Mouse (Mus musculus) testis, postnatal 10 days (tissue): Measurements from ENCODE around the gene Hic1.

Source experiments
- DNase-seq: peaks from one replicate; pipeline ENCODE4 v3.0.0; 2021; ENCODE audit warnings: low spot score

Gene Hic1

DNA sequence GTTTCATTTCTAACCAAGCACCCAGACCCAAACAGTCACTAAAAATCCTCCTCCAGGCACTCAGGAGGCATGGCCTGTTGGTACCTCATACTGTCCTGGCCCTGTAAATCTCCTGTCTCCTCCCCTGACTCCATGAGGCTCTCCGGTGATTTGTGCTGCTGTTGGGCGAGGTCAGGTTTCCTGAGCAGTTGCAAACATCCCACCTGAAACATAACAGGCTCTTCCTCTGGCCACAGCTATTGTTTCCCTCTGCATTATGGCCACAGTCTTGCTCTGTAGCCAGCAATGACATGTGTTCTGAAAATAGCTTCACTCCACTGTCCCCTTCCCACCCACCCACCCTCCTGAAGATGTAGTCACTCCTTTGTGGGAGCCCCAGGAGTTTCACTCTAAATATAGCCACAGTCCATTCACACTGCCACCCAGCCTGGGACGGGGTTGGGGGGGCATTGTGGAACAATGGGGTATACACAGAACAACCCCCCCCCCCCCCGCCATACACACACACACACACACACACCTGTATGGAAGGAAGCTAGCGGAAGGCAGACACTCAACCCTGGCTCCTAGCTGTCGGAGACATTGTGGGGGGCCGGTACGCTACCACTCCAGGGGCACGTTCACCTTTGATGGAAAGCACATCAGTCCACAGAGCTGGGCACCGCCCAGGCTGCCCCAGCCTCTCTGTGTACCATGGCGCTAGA, 20.8 kb downstream of the Hic1 start:
- DNase-seq = peak; percentile 39

- DNase-seq = peak; percentile 45
Measured at GRCm38 (mm10) chr11:75147846-75148168, 21.5 kb downstream of the Hic1 start.

DNA sequence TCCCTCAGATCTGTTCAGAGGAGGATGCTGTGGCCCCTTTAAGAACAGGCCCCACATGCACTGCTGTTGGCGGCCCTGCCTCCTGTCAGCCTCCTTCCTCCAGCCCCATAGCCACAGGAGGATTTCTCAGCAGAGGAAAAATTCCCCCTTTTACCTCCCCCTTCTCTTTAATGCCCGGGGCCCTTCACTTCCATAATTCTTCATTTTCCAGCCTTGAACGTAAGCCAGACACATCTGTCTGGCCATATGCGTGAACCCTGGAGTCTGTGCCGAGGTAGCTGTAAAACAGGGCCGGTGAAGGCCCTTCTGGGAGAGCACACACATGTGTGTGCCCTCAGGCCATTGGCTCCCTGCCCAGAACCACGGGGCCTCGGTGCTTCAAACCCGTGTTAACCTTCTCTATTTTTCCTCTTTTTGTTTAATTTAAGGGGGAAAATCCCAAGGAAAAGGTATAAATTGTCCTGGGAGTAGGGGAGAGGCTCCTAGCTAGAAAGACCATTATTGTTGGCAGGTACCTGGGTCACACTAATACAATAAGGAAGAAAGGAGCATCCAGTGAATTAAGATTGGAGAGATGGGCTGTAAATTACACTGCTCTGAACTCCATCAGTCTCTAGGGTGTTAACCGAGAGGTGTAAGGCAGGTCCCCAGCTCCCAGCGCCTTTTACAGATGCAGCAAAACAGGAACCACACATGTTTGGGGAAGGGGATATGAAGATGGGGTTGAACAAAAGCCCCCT, 22.0 kb downstream of the Hic1 start:
- DNase-seq = peak; percentile 73

GRCm38 (mm10) chr11:75145841-75146240, 23.5 kb downstream of the Hic1 start:
- no peak for DNase-seq

GRCm38 (mm10) chr11:75142749-75143148, 26.6 kb downstream of the Hic1 start:
- DNase-seq = no peak

DNA sequence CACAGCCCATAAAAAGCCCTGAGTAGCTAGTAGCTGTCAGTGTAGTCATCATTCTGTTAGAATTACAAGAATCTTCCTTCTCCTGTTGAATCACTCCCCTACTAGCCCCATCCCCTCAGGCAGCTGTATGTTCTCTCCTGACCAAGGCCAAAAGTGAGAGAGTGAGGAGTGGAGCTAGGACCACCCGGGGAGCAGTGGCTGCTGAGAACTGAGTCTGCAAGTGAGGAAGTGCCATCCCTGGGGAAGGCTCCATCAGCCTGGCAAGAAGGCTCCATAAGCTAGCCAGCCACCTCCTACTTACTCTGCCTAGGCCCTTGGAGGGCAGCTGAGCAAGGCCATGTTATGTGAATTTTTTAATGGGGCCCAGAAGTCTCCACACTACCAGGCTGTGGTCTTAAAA, 27.4 kb downstream of the Hic1 start:
- no peak for DNase-seq

DNA sequence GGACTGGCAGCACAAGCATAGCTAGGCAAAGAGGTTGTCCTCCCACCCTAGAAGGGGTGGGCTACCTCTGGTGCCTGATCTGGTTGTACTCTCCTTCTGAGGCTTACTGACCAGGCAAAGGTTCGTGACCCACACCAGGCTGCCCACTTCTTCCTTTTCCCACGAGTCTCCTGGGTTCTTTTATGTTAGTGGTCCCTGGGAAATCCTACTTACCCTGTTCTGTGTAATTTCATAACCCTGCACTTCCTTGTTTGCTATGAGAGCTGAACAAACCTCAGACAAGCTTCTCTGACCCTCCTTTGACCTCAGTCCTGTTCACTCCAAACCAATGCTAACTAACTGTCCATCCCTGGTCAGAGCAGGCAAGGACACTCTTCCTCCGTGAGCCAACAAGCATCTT, 28.3 kb downstream of the Hic1 start:
- DNase-seq = no peak

DNA sequence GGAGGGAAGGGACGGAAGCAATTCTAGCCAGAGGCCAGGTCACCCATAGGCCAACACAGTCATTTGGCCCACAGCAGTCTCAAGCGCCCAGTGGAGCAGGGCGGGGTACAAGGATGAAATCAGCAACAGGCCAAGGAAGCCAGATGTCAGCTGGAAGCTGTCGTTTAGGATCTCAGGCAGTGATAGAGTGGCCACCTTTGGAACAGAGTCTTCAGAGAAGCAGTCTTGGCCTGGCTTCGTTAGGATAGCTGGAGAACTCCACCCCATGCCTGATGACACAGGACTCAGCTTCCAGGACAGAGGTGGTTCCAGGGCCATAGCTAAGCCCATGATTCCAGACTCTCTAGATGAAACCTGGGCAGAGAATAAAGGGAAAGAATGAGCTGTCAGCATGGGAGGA, 28.9 kb downstream of the Hic1 start:
- DNase-seq = no peak

GRCm38 (mm10) chr11:75139122-75139963, 30.0 kb downstream of the Hic1 start:
- peak; percentile 71 for DNase-seq

GRCm38 (mm10) chr11:75136666-75137398, 32.5 kb downstream of the Hic1 start:
- DNase-seq = no peak

DNA sequence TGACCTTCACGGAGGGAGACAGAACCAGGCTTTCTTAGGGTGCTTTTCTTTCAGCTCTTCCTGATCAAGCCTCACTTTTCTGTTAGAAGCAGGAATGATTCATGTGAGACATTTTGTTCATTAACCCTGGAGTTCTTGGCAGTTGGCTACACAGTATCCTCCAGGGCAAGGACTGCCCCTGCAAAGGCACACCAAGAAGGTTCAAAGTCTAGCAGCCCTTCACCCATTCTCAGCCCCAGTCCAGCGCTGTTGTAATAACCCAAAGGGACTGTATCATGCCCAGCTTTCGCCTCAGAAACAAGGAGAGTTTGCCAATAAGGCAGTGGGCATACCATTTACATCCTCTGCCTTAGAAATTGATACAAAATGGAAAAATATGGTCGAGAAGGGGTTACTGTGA, 34.0 kb downstream of the Hic1 start:
- no peak for DNase-seq

DNA sequence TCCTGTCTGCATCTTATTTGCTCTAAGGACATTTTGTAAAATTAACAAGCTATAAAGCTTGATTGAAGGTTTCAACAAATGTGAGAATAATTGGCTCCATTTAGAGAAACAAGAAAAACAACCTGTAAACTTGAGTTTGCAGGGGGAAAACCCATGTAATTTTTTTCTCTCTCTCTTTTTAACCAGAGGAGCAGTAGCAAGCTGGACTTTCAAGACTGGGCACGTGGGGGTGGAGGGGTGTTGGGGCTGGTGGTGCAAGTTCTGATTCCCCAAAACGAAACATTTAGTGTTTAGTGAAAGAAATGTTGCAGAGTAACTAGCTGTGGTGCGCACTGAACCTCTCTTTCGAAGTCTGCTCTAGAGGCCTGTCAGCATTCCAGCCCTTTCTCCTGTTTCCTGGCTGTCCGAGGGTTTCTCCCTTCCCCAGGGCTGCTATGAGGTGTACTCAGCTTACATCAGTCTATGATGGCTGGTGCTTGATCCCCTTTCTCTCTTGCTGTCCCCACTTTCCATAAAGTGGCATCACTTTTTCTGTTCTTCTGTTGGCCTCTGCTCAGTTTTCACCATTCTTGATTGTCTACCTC, 34.7 kb downstream of the Hic1 start:
- DNase-seq = no peak

GRCm38 (mm10) chr11:75133951-75134350, 35.4 kb downstream of the Hic1 start:
- DNase-seq = peak; percentile 66

GRCm38 (mm10) chr11:75133391-75133790, 35.9 kb downstream of the Hic1 start:
- DNase-seq = no peak

DNA sequence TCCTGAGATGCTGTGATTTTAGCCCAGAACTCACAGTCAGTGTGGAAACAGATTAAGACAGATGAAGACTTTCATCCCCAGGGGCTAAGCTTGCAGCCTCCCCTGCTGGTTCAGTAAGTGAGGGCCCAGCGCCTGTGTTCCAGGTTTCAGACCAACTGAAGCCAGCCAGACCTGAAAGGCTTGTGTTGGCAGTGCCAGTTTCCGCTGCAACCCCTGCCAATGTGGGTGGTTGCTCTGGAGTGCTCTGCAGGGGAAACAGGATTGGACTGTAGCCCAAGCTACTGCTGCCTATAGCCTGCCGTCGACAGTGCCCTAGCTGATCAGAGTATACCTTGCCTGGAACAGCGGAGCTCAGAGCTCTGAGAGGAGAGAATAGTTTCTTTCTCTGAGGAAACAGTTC, 37.0 kb downstream of the Hic1 start:
- DNase-seq = no peak

DNA sequence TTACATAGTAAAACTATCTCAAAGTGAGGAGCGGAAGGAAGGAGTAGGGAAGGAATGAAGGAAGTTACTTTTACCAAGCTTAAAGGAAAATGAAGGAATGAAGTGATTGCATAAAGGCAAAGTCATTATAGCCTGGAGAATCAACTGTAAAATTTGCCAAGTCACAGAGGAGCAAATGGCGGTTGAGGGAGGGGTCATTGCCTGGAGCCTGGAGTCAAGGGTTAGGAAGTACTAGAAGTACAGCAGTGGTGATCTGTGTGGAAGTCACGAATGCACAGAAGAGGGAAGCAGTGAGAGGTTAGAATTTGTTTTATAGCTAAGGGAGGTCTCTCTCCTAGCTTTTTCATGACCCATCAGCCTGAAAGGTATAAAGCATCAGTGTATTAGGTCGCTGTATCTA, 38.0 kb downstream of the Hic1 start:
- no peak for DNase-seq

DNA sequence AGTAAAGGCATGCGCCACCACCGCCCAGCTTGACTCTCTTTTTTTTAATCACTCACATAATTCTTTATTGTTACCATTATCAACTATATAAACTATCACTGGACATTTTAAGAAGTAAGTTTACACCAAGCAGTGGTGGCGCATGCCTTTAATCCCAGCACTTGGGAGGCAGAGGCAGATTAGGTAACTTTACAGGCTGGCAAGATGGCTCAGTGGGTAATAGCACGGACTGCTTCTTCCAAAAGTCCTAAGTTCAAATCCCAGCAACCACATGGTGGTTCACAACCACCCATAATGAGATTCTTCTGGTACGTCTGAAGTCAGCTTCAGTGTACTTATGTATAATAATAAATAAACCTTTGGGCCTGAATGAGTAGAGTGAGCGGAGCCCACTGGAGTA, 39.8 kb downstream of the Hic1 start:
- no peak for DNase-seq

DNA sequence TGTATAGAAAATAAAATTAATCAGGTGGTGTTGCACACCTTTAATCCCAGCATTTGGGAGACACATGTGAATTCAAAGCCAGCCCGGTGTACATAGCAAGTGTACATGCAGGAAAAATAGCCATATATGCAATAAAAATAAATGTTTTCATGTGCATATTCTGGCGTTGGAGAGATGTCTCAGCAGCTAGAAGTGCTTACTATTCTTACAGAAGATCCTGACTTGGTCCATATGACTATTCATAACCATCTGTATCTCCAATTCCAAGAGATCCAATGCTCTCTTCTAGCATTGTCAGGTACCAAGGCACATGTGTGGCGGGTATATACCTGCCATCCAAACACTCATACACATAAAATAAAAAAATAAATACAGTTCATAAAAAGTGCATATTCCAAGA, 42.9 kb downstream of the Hic1 start:
- DNase-seq = no peak

DNA sequence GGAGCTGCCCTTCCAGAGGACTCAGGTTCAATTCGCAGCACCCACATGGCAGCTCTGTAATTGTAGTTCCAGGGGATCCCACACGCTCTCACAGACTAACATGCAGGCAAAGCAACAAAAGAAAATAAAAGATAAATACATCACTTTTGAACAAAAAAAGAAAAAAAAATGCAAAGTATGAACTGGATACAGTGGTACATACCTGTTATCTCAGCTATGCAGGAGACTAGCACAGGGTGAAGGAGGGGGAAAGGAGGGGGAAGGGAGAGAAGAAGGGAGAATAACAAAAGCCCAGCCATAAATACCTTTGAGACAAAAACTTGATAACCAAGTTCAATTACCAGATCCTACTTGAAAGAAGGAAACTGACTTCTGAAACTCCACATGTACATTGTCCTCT, 44.9 kb downstream of the Hic1 start:
- DNase-seq = no peak

DNA sequence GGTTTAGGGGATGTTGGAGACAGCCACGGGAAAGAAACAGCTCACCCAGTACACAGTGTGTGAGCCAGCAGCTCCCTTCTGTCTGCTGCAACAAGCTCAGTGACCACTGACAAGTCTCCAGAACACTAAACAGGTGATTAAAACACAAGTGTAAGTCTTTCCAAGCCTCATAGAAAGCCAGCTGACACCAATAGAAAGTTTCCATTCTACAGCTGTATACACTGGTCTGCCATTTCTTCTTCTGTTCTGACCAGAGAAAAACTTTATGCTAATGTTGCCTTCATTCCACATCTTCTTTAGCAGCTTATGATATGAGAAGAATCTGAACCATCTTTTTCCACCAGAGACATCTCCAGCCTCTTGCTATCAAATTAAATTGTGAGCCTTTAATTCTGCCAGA, 48.0 kb downstream of the Hic1 start:
- no peak for DNase-seq

DNA sequence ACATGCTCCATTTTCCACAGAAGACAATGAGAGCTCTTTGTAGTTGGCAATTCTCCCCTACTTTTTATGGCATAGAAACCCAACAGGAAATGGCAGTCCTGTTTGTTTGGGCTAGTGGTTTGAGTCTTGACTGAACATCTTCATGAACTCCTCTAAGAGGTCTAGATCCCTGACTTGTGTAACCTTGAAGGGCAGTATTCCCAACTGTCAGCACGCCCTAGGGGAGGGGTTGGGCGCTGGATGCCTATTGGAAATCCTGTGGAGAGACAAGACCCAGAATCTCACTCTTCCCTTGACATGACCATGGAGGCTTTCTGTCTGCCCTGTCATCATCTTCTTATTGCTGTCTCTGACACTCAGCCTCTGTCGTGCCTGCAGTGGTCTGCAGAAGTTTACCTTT, 49.5 kb downstream of the Hic1 start:
- DNase-seq = no peak

GRCm38 (mm10) chr11:75119298-75119697, 50.0 kb downstream of the Hic1 start:
- no peak for DNase-seq
